Mouse (Mus musculus): ENCODE measurements around the gene Taok1. TPM values are rescaled to one million over a fixed set of nuclear protein-coding genes. Genes with fewer than 3 reads are reported as not detected.

Gene Taok1
- polyA plus RNA-seq, 1 experiment from 2014 or later = 11.8 TPM

DNA sequence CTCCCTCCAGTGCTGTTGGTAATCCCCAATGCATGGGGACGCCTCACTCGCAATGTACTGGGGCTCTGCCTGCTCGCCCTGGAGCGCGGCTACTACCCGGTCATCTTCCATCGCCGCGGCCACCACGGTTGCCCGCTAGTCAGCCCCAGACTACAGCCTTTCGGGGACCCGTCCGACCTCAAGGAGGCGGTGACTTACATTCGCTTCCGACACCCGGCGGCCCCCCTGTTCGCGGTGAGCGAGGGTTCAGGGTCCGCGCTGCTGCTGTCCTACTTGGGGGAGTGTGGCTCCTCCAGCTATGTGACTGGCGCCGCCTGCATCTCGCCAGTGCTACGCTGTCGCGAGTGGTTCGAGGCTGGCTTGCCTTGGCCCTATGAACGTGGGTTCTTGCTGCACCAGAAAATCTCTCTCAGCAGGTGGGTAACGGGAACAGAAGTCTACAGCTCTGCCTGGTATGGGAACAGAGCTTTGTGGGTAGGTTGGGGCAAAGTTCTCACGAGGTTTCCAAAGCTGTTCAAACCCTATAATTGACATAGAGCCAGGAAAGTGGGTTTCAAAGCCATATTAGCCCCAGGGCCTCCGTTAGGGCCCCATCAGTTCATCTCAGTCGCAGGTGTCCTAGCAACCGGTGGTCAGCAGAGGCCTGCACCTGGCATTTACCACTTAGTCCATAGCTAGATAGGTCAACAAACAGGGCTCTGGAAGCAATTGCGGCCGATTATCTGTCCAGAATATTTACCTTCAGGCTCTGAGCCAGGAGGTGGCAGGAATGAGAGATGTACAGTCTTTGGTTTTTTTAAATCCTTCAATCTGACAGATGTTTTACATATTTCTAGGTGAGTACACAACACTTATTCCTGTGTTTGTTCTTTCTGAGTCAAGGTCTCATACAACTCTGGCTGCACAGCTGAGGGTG, 91.7 kb downstream of the Taok1 start, which contains the start of gene Trp53i13:
Gene Trp53i13, minus strand, starts transcription at position 344 of the 916 bp plus-strand sequence.
- TF ChIP-seq CTCF (IDR thresholded peaks at IDR 0.05; ENCODE audit: low read depth) (no peak), EP300 (optimal IDR thresholded peaks at IDR 0.05) (no peak)
- Histone ChIP-seq H3K27me3 (ENCODE audit: control insufficient read depth, insufficient read depth, low read length) (no peaks in the 10 kb centered on the region), H3K9me3 (ENCODE audit: control insufficient read depth, low read length) (no peaks in the 10 kb centered on the region), H3K9ac (ENCODE audit: low read length) (peak within 1 kb of the TSS; percentile 58), H3K4me2 (replicated peaks; ENCODE audit: low read depth) (peak within 1 kb of the TSS; percentile 96), H3K4me3 (ENCODE audit: low read depth, low read length) (peak within 1 kb of the TSS; percentile 44), H3K4me1 (replicated peaks; ENCODE audit: control insufficient read depth, insufficient read depth) (0 out of 2 replicates have a peak, but pooled peaks cover 5% of the 10 kb centered on the region), H3K36me3 (ENCODE audit: control insufficient read depth, insufficient read depth, low read length) (no peaks in the 10 kb centered on the region), H3K27ac (replicated peaks) (peak within 1 kb of the TSS; percentile 18; the same call in 1 of the 2 replicates)
- no peak for ATAC-seq (ENCODE audit: low FRiP score, low TSS enrichment)
- 12% methylated on average over 39 of the region's 39 CpGs for WGBS
- DNase-seq (ENCODE audit: low spot score) = peak; percentile 41

DNA sequence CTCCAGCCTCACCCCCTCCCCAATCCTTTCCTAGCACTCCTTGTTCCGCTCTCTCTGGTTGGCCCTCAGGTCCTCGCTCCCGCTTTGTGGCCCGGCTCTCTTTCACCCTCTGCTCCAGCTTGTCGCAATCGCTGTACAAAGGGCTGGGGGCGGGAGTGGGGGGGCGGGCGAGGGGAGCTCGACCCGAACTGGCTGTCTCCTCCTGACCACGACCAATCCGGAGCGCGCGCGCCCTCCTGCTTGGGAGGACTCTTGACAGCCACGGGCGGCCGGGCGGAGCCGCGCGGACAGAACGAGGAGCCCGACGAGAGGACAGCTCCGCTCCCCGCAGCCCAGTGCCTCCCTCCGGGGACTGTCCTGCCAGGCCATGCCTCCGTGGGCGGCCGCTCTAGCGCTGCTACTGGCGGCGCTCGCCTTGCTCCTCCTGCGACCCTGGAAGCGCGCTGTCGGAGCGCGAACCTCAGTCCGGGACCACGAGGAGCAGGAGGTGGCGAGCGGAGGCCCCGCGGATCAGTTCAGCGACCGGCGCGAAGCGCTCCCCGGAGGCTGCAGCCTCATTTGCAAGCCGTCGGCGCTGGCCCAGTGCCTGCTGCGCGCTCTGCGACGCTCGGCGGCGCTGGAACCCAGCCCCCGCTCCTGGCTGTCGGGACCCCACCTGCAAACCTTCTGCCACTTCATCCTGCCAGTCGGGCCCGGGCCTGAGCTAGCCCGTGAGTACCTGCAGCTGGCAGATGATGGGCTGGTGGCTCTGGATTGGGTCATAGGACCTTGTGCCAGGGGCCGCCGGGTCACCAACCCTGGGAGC, 92.6 kb downstream of the Taok1 start, which contains the start of gene Abhd15:
Gene Abhd15, plus strand, starts transcription at position 290 of the 805 bp plus-strand sequence.
- 0 out of 2 replicates have a peak, but pooled peaks cover 5% of the 10 kb centered on the region for H3K4me1 ChIP-seq (replicated peaks; ENCODE audit: control insufficient read depth, insufficient read depth)
- no peaks in the 10 kb centered on the region for H3K36me3 ChIP-seq (ENCODE audit: control insufficient read depth, insufficient read depth, low read length)
- under 1% methylated on average over 62 of the region's 72 CpGs for WGBS
- H3K9ac ChIP-seq (ENCODE audit: low read length) = peak within 1 kb of the TSS; percentile 58
- TF ChIP-seq CTCF (IDR thresholded peaks at IDR 0.05; ENCODE audit: low read depth) (peak; percentile 30; the same call in 1 of the 2 replicates), EP300 (optimal IDR thresholded peaks at IDR 0.05) (no peak)
- no peaks in the 10 kb centered on the region for H3K27me3 ChIP-seq (ENCODE audit: control insufficient read depth, insufficient read depth, low read length)
- H3K4me3 ChIP-seq (ENCODE audit: low read depth, low read length) = peak within 1 kb of the TSS; percentile 44
- H3K27ac ChIP-seq (replicated peaks) = peak within 1 kb of the TSS; percentile 18; the same call in 1 of the 2 replicates
- peak; percentile 51 for ATAC-seq (ENCODE audit: low FRiP score, low TSS enrichment)
- peak; percentile 70 for DNase-seq (ENCODE audit: low spot score)
- H3K9me3 ChIP-seq (ENCODE audit: control insufficient read depth, low read length) = no peaks in the 10 kb centered on the region
- peak within 1 kb of the TSS; percentile 96 for H3K4me2 ChIP-seq (replicated peaks; ENCODE audit: low read depth)

DNA sequence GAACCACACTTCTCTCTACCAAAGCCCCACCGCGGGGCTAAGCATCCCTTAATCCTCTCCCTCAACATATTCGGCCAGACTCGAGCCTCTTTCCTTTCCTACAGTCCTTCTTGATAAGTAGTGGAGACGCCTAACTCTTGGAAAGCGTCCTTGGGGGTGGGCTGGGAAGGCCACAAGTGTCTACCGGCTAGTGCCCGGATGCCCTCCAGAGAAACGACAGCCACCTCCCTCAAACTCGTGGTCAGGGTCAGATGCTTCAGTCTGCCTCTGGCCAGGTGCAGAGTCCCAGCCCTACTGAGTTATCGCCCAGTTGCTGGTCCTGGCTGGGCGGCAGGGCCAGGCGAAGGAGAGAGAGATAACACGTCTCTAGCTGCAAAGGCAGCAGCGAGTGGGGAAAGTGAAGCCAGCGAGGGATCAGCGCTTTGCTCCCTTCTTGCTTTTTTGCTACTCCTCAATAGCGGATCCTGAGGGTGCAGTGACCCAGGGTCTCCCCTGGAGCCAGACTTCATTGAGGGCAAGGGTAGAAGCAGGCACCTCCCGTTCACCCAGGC, 93.3 kb downstream of the Taok1 start:
- peak overlapping the region; percentile 96 for H3K4me2 ChIP-seq (replicated peaks; ENCODE audit: low read depth)
- peak overlapping the region; percentile 18; the same call in 1 of the 2 replicates for H3K27ac ChIP-seq (replicated peaks)
- H3K4me1 ChIP-seq (replicated peaks; ENCODE audit: control insufficient read depth, insufficient read depth) = 0 out of 2 replicates have a peak, but pooled peaks cover 5% of the 10 kb centered on the region
- no peak for ATAC-seq (ENCODE audit: low FRiP score, low TSS enrichment)
- no peak for TF ChIP-seq CTCF (IDR thresholded peaks at IDR 0.05; ENCODE audit: low read depth)
- TF ChIP-seq EP300 (optimal IDR thresholded peaks at IDR 0.05) = no peak
- H3K36me3 ChIP-seq (ENCODE audit: control insufficient read depth, insufficient read depth, low read length) = no peaks in the 10 kb centered on the region
- peak overlapping the region; percentile 58 for H3K9ac ChIP-seq (ENCODE audit: low read length)
- DNase-seq (ENCODE audit: low spot score) = peak; percentile 42
- no peaks in the 10 kb centered on the region for H3K9me3 ChIP-seq (ENCODE audit: control insufficient read depth, low read length)
- H3K4me3 ChIP-seq (ENCODE audit: low read depth, low read length) = peak overlapping the region; percentile 44
- H3K27me3 ChIP-seq (ENCODE audit: control insufficient read depth, insufficient read depth, low read length) = no peaks in the 10 kb centered on the region
- 24% methylated on average over 19 of the region's 19 CpGs for WGBS

DNA sequence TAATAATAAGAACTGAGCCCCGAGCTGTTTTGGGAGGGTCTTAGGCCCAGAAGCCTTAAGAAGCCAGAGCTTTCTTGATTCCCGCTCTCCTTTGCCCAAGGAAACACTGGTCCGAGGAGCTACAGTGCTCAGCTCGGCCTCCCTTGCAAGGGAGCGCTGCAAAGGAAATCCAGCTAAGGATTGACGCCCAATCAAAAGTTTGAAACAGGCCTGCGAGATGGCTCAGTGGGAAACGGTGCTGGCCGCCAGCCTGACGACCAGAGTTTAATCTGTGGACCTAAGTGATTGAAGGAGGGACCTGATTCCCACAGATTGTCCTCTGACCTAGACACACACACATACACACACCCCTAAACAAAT, 93.8 kb downstream of the Taok1 start:
- TF ChIP-seq EP300 (optimal IDR thresholded peaks at IDR 0.05) (no peak), CTCF (IDR thresholded peaks at IDR 0.05; ENCODE audit: low read depth) (no peak)
- Histone ChIP-seq H3K9me3 (ENCODE audit: control insufficient read depth, low read length) (no peaks in the 10 kb centered on the region), H3K4me2 (replicated peaks; ENCODE audit: low read depth) (peak overlapping the region; percentile 96), H3K27ac (replicated peaks) (peak overlapping the region; percentile 56; the same call in 1 of the 2 replicates), H3K27me3 (ENCODE audit: control insufficient read depth, insufficient read depth, low read length) (no peaks in the 10 kb centered on the region), H3K4me1 (replicated peaks; ENCODE audit: control insufficient read depth, insufficient read depth) (0 out of 2 replicates have a peak, but pooled peaks cover 5% of the 10 kb centered on the region), H3K4me3 (ENCODE audit: low read depth, low read length) (peak overlapping the region; percentile 68), H3K9ac (ENCODE audit: low read length) (peak overlapping the region; percentile 57; the same call in 1 of the 2 replicates), H3K36me3 (ENCODE audit: control insufficient read depth, insufficient read depth, low read length) (no peaks in the 10 kb centered on the region)
- 20% methylated on average over 10 of the region's 10 CpGs for WGBS
- no peak for ATAC-seq (ENCODE audit: low FRiP score, low TSS enrichment)
- DNase-seq (ENCODE audit: low spot score) = no peak

All from stomach, postnatal 0 days (tissue).